Mouse (Mus musculus) heart, adult 2 months (tissue): Measurements from ENCODE around the gene Fibin. TPM values are rescaled to one million over a fixed set of nuclear protein-coding genes. Genes with fewer than 3 reads are reported as not detected.

Experiments used
- DNase-seq, 2 experiments: peaks; one replicate each; pipeline ENCODE4 v3.0.0; 2021
- H3K27ac ChIP-seq: fragments of 200-600 bp; 2 replicates; pipeline ENCODE4 v1.8.1; 2022
- H3K27me3 ChIP-seq: fragments of 200-500 bp; 2 replicates; pipeline ENCODE4 v1.6.1; 2012; ENCODE audit warnings: mild to moderate bottlenecking, low read length, inconsistent platforms, mixed read lengths; ENCODE audit not compliant: control insufficient read depth, insufficient read depth
- H3K36me3 ChIP-seq: fragments of 200-500 bp; 2 replicates; pipeline ENCODE4 v1.6.1; 2012; ENCODE audit warnings: low read length, inconsistent platforms; ENCODE audit not compliant: control insufficient read depth, insufficient read depth
- H3K4me1 ChIP-seq: fragments of 200-500 bp; 2 replicates; pipeline ENCODE4 v1.6.1; 2011; ENCODE audit warnings: low read length; ENCODE audit not compliant: control insufficient read depth, insufficient read depth
- H3K4me3 ChIP-seq: fragments of 200-600 bp; 2 replicates; pipeline ENCODE4 v1.8.1; 2022
- H3K79me2 ChIP-seq: fragments of 200-500 bp; replicated peaks from 2 replicates; pipeline ENCODE4 v1.6.1; 2012; ENCODE audit warnings: mild to moderate bottlenecking, inconsistent platforms, low read length, moderate library complexity, mixed read lengths; ENCODE audit not compliant: control insufficient read depth, insufficient read depth
- H3K9ac ChIP-seq: fragments of 200-500 bp; 2 replicates; pipeline ENCODE4 v1.6.1; 2012; ENCODE audit warnings: low read depth, mild to moderate bottlenecking, control low read depth, inconsistent platforms, low read length, mixed read lengths
- CTCF ChIP-seq: fragments of 200-600 bp; IDR thresholded peaks from 2 replicates; pipeline ENCODE4 v1.8.1; 2022; ENCODE audit warnings: antibody characterized with exemption, mild to moderate bottlenecking, moderate library complexity
- EP300 ChIP-seq: fragments of 200-500 bp; IDR thresholded peaks from 2 replicates; pipeline ENCODE4 v1.6.1; 2011; ENCODE audit warnings: low read depth, low read length, control low read depth; ENCODE audit not compliant: insufficient read depth
- POLR2A ChIP-seq: fragments of 200-500 bp; IDR thresholded peaks from 2 replicates; pipeline ENCODE4 v1.6.1; 2011; ENCODE audit warnings: mild to moderate bottlenecking, low read depth, low read length, control low read depth; ENCODE audit not compliant: insufficient read depth
- WGBS: fragments of 180-500 bp; shearing (Covaris S2); methylation state at CpG from one replicate; pipeline ENCODE4 v1.1.7; 2018; 5-methylcytosine and 5-hydroxymethylcytosine counted together
- intact Hi-C: fragments of 180-260 bp; cut with DNase I; formaldehyde crosslinking; loops from one replicate; pipeline ENCODE4 v1.15.1; 2025
- polyA plus RNA-seq: library from polyadenylated mRNA; depleted of rRNA; stranded (reverse); fragments of >200 nt; gene quantifications from 2 replicates; pipeline ENCODE4 v1.2.3, GENCODE M21; 2012; rRNA removed
- total RNA-seq, 2 experiments: library from RNA; stranded (reverse); gene quantifications; 2 replicates each; pipeline ENCODE4 v1.2.3; 2021

Gene Fibin
- total and polyA plus RNA-seq, 3 experiments, result 5.8 to 7.7 (median 6.2) TPM

GRCm38 (mm10) chr2:110319266-110319665 lies 43.7 kb downstream of the Fibin start:
- Histone ChIP-seq H3K79me2 (no peaks in the 10 kb centered on the region), H3K9ac (no peak overlapping the region), H3K27ac (no peak overlapping the region), H3K4me1 (no peaks in the 10 kb centered on the region), H3K27me3 (no peaks in the 10 kb centered on the region), H3K36me3 (no peaks in the 10 kb centered on the region), H3K4me3 (no peak overlapping the region)
- no peak for TF ChIP-seq POLR2A
- no peak for TF ChIP-seq EP300
- TF ChIP-seq CTCF, result no peak
- 69% methylated on average over 1 of the region's 1 CpGs for WGBS
- no peak for DNase-seq
- intact Hi-C loops, result no loop called here

- H3K79me2 ChIP-seq, result no peaks in the 10 kb centered on the region
- intact Hi-C loops, result no loop called here
- TF ChIP-seq CTCF, result no peak
- TF ChIP-seq EP300, result no peak
- DNase-seq, result no peak
- no peak overlapping the region for H3K9ac ChIP-seq
- H3K27me3 ChIP-seq, result no peaks in the 10 kb centered on the region
- H3K27ac ChIP-seq, result no peak overlapping the region
- H3K4me3 ChIP-seq, result no peak overlapping the region
- no peaks in the 10 kb centered on the region for H3K4me1 ChIP-seq
- H3K36me3 ChIP-seq, result no peaks in the 10 kb centered on the region
- WGBS, result 65% methylated on average over 1 of the region's 1 CpGs
These were observed 44.3 kb downstream of the Fibin start for GRCm38 (mm10) chr2:110318719-110319118.

GRCm38 (mm10) chr2:110316116-110316883 lies 46.7 kb downstream of the Fibin start:
- Histone ChIP-seq H3K9ac (no peak overlapping the region), H3K4me1 (no peaks in the 10 kb centered on the region), H3K4me3 (no peak overlapping the region), H3K36me3 (no peaks in the 10 kb centered on the region), H3K27ac (no peak overlapping the region), H3K79me2 (no peaks in the 10 kb centered on the region), H3K27me3 (no peaks in the 10 kb centered on the region)
- TF ChIP-seq POLR2A (no peak), CTCF (no peak), EP300 (no peak)
- WGBS, result 48% methylated on average over 3 of the region's 3 CpGs
- no peak for DNase-seq
- intact Hi-C loops, result no loop called here

- no peaks in the 10 kb centered on the region for H3K79me2 ChIP-seq
- no peak within 1 kb of the TSS for H3K9ac ChIP-seq
- no peaks in the 10 kb centered on the region for H3K36me3 ChIP-seq
- TF ChIP-seq CTCF, result no peak
- no peak for TF ChIP-seq EP300
- no peak for TF ChIP-seq POLR2A
- no peak within 1 kb of the TSS for H3K4me3 ChIP-seq
- DNase-seq, result peak in 1 of 2 experiments; percentile 18
- H3K27me3 ChIP-seq, result no peaks in the 10 kb centered on the region
- intact Hi-C loops, result no loop called here
- WGBS, result 64% methylated on average over 6 of the region's 6 CpGs
- H3K27ac ChIP-seq, result no peak within 1 kb of the TSS
- no peaks in the 10 kb centered on the region for H3K4me1 ChIP-seq
These were observed 48.4 kb downstream of the Fibin start, which contains the start of gene Bbox1 for GRCm38 (mm10) chr2:110314509-110315155. Gene Bbox1 (minus strand): TSS chr2:110314560.

- Histone ChIP-seq H3K27me3 (no peaks in the 10 kb centered on the region), H3K27ac (no peak overlapping the region), H3K4me1 (no peaks in the 10 kb centered on the region), H3K4me3 (no peak overlapping the region), H3K79me2 (no peaks in the 10 kb centered on the region), H3K36me3 (no peaks in the 10 kb centered on the region), H3K9ac (no peak overlapping the region)
- no peak for DNase-seq
- 89% methylated on average over 5 of the region's 5 CpGs for WGBS
- TF ChIP-seq EP300, result no peak
- TF ChIP-seq POLR2A, result no peak
- no peak for TF ChIP-seq CTCF
- intact Hi-C loops, result no loop called here
These were observed 48.9 kb downstream of the Fibin start for GRCm38 (mm10) chr2:110314074-110314473.

GRCm38 (mm10) chr2:110313305-110313824 lies 49.6 kb downstream of the Fibin start:
- Histone ChIP-seq H3K4me3 (no peak overlapping the region), H3K79me2 (no peaks in the 10 kb centered on the region), H3K4me1 (no peaks in the 10 kb centered on the region), H3K27ac (no peak overlapping the region), H3K36me3 (no peaks in the 10 kb centered on the region), H3K9ac (no peak overlapping the region), H3K27me3 (no peaks in the 10 kb centered on the region)
- no peak for TF ChIP-seq CTCF
- TF ChIP-seq POLR2A, result no peak
- TF ChIP-seq EP300, result no peak
- DNase-seq, result no peak
- intact Hi-C loops, result no loop called here
- 54% methylated on average over 2 of the region's 2 CpGs for WGBS

Other genes with a start within 250 kb of the Fibin start
- under 1 TPM; 0.13 to 0.14 TPM for gene Bbox1, start 48.6 kb downstream of the Fibin start, total RNA-seq
- gene Bbox1, start 48.6 kb downstream of the Fibin start, polyA plus RNA-seq, result 0.03 and 0.23 TPM in 2 replicates
- not detected for gene Slc5a12, start 234.1 kb upstream of the Fibin start, total RNA-seq
- not detected in 2 replicates for gene Slc5a12, start 234.1 kb upstream of the Fibin start, polyA plus RNA-seq